Mouse (Mus musculus): Measurements from ENCODE around the gene Bdkrb1.
A peak's percentile ranks its signal among the peaks of the same experiment; 100 is the strongest.

Bdkrb1 gene

DNA sequence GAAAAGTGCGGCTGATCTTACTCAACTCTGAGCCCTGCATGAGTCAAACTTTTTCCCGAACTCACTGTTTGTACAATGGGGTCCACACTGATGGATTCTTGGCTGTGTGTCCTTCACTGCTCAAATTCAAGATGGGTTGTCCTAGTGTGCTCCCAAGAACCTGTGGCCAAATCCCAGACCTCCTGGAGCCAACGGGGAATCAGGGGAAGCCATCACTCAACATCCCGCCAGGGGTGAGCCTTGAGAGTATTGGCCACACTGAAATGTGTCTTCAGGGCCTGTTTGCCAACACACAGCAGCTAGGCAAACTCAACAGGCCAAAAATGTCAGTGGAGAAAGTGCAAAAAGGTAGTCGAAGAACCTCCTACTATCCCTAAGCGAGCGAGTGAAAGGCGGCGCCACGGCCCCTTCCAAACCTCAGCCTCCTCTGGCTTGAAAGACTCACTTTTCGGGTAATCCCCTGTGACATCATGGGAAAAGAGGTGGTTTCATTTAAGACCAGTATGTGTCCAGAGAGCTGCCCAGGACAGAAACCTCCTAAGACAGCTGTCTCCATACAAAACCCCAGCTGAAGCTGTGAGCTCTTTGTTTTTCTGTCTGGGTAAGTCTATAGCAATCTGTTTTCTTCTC is at the start of gene Bdkrb1:
TSS of gene Bdkrb1 (plus strand) at position 505 of the 630 bp plus-strand sequence.
- no peak for DNase-seq (ENCODE audit: low spot score in 2 of 2)

DNA sequence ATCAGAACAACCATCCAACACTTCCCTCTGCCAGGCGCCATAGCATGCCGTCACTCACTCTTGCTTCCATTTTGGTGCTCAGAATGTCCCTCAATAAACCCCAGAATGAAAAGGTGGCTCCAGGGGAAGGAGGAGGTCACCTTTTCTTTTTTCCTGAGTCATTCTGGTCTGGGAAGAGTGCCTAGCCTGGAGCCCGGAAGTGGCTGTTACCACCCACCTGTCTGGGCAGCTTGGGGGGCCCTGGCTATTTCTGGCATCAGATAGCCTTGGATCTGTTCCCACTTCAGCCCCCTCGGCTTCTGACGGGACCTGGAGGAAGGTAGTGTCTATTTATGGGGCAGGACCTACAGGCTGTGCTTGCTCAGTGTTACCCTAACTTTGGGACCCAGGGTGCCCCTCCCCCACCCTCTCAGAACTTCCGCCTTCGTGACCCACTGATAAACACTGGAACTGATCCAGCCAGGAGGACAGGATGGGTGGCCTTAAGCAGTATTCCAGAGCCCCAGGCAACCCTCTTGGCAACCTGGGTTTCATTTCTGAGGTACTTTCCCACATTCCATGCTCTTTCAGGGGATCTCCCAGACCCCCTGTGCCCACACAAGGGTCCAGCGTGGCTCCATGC is 48.6 kb upstream of the Bdkrb1 start:
- DNase-seq (ENCODE audit: low spot score in 2 of 2), result no peak

DNA sequence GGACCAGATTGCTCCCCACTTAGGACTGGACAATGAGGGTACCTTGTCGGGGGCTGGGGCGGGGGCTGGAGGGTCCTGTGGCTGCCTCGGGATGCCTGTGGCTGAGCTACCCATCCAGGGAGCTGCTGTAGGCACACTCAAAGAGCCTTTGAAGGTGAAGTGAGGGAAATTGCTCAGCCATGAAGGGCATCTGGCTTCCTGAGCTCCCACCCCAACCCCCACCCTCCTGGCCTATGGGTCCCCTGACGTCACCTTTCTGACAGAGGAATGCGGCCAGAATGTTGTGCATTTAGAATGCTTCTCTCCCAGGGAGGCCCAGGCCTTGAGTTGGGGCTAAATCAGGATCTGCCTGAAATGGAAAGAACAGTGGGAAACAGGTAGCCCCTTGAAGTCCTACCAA is 47.7 kb upstream of the Bdkrb1 start:
- DNase-seq (ENCODE audit: low spot score in 2 of 2), result no peak

DNA sequence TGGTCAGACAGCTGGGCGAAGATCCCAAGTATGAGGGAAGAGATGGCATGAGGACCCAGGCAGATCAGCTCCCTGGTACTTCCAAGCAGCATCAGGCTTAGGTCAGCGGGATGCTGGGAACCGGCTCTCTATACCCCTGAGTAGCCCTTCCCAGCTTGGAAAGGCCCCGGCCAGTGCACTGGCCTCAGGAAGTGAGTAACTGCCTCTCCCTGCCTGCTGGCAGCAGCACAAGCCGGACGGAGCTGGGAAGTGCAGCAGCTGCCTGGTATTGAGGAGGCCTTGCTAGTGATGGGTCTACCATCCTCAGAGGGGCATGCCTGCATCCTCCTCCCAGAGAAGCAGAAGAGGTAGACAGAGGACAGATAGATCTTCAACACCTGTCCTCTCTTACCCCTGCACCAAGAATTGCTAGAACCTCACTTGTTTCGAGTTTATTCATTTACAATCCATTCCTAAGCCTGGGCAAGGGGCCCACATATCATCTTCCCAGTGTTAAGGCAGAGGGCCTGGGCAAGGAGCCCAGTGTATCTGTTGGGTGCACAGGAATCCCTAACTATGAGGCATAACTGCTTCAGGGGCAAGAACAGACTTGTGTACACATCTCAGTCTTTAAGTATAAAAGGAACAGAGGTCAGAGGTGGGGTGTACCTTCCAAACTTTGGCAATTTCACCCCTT is 45.5 kb upstream of the Bdkrb1 start:
- no peak for DNase-seq (ENCODE audit: low spot score in 2 of 2)

DNA sequence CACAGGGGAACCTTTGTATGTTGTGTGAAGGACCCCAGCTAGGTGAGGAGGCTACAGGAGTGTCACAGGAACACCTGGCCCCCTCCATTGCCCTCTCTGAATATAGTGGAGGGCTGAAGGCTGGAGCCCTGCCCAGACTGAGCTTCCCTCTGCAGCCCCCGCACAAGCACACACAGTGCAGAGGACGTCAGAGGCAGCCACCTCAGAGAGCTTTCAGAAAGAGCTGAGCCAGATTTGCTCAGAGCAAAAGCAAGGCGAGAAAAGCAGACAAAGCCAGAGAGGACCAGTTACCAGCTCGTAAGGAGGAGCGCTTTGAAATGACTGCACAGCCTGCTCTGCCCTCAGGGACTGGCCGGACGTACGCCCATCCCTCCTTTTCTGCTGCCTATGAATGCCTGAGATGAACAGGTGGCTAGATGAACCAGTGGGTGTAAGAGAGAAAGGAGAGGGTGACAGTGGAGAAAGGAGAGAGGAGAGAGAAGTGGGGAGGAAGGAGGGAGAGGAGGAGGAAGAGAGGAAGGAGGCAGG is 41.8 kb upstream of the Bdkrb1 start:
- no peak for DNase-seq (ENCODE audit: low spot score in 2 of 2)

DNA sequence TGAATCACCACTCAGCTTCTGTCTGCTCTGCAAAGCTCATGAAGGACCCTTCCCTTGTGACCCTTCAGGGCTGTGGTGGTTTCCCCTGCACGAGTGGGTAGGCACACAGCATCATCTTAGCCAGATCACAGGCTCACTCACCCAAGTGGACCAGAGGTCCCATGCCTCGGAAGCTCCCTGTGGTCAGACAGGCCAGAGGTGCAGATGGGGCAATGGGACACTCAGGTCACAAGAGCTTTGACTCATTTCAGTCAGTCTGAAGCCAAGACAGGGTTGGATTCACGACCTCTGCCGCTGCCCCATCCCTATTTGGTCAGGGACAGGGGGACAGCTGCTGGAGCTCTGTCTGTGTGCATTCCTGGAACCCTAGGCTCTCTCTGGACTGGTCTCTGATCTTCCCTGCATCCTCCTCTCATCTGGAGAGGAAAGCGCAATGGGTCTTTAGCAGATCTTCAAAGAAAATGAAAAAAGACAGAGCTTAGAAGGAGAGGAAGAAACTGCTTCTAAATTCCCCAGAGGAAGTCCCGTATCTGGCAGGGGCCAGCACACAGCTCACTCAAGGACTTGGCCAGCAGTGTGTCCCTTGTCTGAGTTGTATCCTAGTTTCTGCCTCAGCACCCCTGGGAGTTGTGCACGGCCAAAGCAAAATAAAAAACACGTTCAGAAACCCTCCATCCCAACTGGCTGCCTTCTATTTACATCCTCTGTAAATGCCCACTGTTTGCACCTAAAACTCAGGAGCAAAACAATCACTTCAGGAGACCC is 40.6 kb upstream of the Bdkrb1 start:
- DNase-seq (ENCODE audit: low spot score in 2 of 2), result no peak

DNA sequence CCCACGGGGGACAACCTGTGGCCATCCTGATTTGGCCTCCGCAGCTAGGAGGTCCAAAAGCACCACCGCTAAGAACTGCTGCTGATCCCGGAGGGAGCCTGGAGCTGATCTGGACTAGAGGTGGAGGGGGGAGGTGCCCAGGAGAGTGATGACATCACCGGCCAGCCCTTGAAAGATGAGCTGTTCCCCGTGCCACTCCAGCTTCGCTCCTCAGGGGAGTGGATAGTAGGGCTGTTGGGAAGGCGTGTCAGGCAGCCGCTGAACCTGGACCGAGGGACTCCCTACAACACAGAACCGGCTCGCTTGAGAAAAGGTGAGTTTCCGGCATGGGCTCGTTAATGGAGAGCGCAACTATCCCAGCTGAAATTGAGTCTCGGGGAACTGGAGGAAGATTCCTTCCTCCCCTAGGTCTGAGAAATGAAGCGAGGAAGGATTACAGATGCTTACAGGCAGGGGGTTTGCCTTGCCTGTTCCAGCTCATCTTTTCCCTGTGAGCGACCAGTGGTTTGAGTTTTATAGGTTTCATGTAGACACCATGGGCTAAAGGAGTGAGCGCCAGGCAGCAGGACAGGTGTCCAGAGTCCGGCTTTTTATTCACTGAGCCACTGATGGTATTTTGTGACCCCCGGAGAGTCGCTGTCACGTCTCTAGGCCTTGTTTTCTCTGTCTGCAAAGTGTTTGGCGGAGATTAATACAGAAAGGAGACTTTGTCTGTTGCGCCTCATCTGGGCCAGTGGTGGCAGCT is 39.8 kb upstream of the Bdkrb1 start, which contains the start of gene Bdkrb2:
TSS of gene Bdkrb2 (plus strand) at position 291 of the 745 bp plus-strand sequence.
- no peak for DNase-seq (ENCODE audit: low spot score in 2 of 2)

DNA sequence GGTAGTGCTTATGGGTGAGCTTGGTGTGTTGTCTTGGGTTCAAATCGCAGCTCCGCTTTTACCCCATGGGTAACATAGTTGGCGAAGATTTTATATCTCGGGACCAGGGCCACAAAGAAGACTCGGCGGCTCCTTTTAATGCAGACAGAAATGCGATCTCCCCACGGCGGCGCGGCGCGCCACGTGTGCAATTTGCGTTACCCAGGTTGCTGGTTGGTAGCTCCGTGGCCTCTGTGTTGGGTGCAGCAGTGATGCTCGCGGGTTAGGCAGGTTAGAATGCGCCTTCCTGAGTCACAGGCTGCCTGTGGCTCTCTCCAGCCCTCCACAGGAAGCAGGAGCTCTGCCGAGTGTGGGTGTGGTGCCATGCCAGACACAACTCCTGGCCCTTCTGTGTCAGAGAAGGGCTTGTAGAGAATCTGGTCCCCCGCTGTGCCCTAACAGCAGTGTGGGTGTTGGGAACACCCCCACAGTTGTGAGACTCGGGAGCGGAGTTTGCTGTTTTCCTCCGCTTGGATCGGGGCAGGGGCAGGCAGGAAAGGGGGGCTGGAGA is 39.1 kb upstream of the Bdkrb1 start:
- no peak for DNase-seq (ENCODE audit: low spot score in 2 of 2)

DNA sequence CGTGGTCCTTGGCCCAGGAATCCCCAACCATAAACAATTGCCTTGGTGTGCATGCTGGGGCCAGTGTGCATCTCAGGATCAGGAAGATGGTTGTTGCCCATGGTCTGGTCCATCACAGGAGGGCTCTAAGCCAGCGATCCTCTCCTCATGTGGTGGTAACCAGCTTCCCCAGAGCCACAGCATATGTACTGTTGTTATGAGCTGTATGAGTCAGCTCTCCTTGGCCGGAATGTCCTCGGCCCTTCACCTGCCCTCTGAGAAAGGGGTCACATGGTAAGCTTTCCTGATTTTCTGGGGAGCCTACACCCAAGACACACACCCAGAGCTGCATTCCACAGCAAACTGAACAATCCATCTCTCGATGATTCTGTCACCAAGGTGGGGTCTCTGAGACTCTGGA is 37.7 kb upstream of the Bdkrb1 start:
- no peak for DNase-seq (ENCODE audit: low spot score in 2 of 2)

DNA sequence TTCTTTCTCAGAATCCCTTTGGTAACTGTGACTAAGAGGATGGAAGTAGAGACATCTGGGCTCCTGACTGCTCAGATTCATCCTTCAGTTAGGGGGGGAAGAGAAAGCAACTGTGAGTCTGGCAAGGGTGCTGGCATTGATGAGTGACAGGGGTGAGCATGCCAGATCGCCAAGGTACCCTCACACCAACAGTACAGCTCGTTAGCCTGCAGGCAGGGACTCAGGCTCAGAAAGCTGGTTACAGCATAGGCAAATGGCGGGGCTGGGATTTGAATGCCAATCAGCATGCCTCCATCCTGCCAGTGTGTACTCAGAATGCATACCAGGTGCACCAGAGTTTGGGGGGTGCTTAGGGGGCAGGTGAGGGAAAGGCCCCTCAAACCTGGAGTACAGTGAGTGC is 31.0 kb upstream of the Bdkrb1 start:
- DNase-seq (ENCODE audit: low spot score in 2 of 2), result no peak

DNA sequence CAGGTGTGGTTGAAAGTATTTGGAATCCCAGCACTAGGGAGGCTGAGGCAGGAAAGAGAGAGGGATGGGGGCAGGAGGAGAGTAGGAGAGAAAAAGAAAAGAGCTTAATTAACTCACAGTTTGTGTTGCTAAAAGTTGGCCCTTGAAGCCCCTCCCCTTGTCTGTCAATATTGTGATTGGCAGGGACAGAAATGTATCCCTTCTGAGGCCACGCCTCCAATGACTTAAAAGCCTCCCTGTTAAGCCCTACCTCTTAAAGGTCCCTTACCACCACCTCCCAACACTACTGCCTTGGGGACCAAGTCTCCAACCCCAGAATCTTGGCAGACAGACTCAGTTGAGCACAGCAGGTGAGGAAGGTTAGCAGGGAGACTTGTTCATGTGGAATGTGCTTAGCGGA is 30.3 kb upstream of the Bdkrb1 start:
- no peak for DNase-seq (ENCODE audit: low spot score in 2 of 2)

DNA sequence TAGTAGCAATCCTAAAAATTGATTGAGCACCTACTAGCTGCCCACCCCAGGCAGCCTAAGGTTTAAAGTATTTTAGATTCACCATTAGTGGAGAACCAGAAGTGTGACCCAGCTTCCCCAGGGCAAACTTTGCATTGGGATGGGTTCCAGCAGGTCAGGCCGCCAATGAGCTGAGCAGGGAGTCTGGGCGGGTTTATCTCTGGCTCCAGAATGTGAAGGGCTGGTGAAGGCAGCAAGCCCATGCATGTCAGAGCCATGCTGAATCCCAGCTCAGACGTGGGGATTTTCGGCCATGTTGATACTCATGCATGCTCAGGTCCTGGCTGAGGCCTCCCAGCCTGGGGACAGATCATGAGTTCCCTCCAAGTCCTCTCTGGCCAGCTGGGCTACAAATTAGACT is 28.5 kb upstream of the Bdkrb1 start:
- no peak for DNase-seq (ENCODE audit: low spot score in 2 of 2)

DNA sequence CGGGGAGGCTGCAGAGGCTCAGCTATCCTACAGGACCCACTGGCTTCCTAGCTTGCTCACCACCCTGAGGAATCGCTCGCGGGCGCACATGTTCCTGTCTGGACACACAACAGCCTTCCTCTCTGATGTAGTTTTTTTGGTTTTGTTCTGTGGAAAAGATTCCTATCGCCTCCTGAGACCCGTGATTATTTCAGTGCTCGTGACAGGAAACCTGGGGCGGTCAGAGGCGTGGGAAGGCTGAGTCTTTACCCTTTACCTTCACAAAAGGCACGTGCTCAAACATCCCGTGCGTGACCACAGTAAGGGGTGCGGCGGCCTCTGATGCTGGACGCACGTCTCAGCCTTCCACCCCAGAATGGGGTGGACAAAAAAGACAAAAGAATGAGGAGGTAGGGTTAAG is 22.4 kb upstream of the Bdkrb1 start:
- DNase-seq (ENCODE audit: low spot score in 2 of 2), result no peak

DNA sequence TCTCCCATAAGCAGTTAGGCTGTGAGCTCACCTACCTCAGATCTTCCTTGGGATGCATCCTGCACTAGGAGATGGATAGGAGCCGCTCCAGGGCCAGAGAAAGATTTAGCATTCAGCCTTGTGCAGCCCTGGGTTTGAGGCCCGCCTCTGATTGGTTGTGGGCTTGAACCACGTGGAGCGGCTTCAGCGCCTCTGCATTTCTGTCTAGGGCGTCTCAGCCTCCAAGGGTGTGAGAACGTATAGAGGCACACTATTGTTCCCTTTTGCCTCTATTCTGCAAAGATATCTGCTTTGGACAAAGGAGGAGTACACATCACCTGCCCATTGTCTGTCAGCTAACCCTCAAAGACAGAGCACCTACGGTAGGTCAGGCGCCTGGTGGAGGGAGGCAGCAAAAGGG is 20.4 kb upstream of the Bdkrb1 start:
- no peak for DNase-seq (ENCODE audit: low spot score in 2 of 2)

DNA sequence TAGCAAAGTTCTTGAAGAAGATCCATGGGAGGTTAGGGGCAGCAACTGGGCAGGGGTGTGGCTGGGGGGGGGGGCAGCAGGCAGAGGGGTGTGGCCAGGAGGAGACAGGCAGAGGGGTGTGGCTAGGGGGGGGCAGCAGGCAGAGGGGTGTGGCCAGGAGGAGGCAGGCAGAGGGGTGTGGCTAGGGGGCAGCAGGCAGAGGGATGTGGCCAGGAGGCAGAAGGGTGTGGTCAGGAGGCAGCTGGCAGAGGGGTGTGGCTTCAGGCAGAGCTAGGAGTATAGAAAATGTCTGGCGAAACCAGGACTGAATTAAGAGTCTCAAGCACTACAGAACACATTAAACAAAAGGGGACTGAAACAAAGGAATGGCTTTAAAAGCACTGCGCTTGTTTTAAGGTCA is 19.4 kb upstream of the Bdkrb1 start:
- no peak for DNase-seq (ENCODE audit: low spot score in 2 of 2)

DNA sequence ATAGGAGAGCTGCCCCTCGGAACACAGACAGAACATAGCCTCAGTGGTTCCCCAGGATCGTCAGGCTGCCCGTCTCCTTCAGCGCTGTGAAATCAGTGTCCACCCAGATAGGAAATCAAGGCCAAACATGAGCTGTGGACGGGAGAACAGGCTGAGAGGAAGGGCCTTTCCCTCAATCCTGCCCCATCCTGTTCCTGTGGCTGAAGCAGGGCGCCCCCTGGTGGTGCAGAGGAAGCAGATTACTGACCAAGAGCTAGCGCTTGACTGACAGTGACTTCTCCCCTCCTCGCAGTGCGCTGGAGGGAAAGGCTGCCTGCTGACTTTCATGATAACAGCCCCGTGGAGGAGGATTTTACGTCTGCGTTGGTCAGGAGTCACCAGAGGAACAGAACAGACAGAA is 18.0 kb upstream of the Bdkrb1 start:
- no peak for DNase-seq (ENCODE audit: low spot score in 2 of 2)

DNA sequence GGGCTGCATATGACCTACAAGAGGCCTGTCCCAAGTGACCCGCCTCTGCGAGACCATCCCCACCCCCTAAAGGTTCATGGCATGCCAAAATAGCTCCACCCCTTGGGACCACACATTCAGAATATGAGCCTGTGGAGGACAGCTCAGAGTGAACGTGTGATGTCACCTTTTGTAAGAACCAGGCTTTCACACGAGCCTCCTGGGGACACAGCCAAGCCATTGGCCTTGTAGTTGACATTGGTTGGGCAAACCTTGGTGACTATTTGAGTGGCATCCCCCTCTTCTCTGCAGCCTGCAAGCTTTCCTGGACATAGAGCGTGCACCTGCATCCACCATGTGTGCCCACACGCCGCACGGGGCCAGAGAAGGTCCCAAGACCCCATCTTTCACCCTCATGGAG is 15.4 kb upstream of the Bdkrb1 start:
- no peak for DNase-seq (ENCODE audit: low spot score in 2 of 2)

DNA sequence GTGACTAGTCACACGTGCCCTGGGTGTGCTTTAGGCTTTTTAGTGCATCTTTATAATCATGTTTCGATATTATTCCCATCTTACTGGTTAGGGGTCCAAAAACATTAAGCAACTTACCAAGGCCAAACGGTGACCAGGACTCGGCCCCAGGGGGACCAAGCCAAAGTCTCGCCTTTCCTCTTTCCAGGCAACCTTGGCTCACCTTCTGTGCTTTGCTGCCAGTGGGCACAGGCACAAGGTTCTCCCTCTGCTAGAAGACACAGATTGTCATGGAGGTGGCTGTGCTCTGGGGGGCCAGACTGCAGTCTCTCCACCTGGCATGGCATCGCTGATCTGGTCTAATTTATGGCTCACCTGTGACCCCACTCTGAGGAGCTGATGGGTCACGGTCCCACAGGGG is 12.1 kb upstream of the Bdkrb1 start:
- DNase-seq (ENCODE audit: low spot score in 2 of 2), result no peak

DNA sequence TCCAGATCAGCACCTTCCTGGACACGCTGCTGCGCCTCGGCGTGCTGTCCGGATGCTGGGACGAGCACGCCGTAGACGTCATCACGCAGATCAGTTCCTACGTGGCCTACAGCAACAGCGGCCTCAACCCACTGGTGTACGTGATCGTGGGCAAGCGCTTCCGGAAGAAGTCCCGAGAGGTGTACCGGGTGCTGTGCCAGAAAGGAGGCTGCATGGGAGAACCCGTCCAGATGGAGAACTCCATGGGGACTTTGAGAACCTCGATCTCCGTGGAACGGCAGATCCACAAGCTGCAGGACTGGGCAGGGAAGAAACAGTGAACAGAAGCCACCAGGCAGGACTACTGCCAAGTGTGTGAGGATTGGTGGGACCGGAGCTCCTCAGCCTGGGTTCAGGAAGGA is 10.5 kb upstream of the Bdkrb1 start:
- DNase-seq (ENCODE audit: low spot score in 2 of 2), result no peak

DNA sequence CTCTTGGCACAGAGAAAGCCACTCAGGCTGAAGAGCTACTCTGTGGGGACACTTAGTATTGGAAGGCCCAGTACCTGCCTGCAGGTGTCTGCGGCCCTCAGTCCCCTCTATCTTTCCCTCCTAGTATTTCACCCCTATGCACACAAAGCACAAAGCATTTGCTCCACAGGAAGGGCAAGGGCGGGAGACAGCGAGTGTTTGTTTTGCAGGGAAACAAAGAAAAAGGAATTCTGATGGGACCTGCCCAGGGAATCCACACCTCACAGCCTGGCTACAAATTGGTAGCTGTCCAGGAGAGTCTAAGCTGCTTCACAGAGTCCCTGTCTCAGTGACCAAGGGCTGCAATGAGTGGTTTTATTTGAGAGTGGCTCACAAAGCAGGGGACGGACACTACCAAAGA is 9.4 kb upstream of the Bdkrb1 start:
- no peak for DNase-seq (ENCODE audit: low spot score in 2 of 2)

DNA sequence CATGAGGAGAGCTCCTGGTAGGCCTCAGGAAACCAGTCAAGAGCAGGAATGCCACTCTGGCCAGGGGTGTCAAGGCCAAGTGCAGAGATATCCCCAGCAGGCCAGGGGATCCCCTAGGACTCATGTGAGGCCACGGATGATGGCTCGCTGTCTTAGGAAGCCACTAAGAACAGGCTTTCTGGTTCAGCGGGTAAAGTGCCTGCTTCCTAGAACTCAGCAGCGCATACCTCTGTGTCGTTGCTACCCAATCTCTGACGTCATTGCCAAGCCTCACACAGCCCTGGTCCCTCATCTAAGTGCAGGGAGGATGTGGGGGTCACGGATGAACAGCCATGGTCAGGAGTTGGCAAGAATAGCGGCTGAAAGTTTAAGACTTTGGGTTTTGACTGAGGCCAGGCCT is 5.8 kb upstream of the Bdkrb1 start:
- peak in 1 of 2 experiments; percentile 61 for DNase-seq (ENCODE audit: low spot score in 2 of 2)

All from natural killer cell, adult 2 months (primary cell).